Mouse (Mus musculus): ENCODE data around the gene Fhit.

GRCm38 (mm10) chr14:11083462-11083861, 78.4 kb downstream of the Fhit start:
- TF ChIP-seq CTCF (IDR thresholded peaks at IDR 0.05; ENCODE audit: borderline replicate concordance, extremely low read depth, insufficient read depth, insufficient read length) (no peak), POLR2A (IDR thresholded peaks at IDR 0.05; ENCODE audit: borderline replicate concordance, extremely low read depth, insufficient read depth, insufficient read length, poor library complexity, severe bottlenecking) (no peak)
